Mouse (Mus musculus) lung, embryonic 16.5 days (tissue): ENCODE measurements at regions not wholly inside any gene's neighbourhood (a gene's known extent, or its start where the extent isn't known, plus 50 kb on each side); places are given as distances from the start of the nearest gene placed in this dataset.

Source experiments
- ATAC-seq: fragments of 200-750 bp; cut with Nextera tagmentation; 2 replicates; pipeline ENCODE4 v1.8.0; 2017; ENCODE audit warnings: low read depth, mild to moderate bottlenecking, moderate library complexity
- H3K27ac ChIP-seq: fragments of 300-500 bp; sonication (generic); 2 replicates; pipeline ENCODE4 v1.5.1; 2014; ENCODE audit warnings: mild to moderate bottlenecking, control low read depth, low read length
- H3K27me3 ChIP-seq: fragments of 300-500 bp; sonication (generic); 2 replicates; pipeline ENCODE4 v1.6.1; 2014; ENCODE audit warnings: low read depth, low read length, mixed read lengths; ENCODE audit not compliant: control insufficient read depth, insufficient read depth
- H3K36me3 ChIP-seq: fragments of 300-500 bp; sonication (generic); 2 replicates; pipeline ENCODE4 v1.6.1; 2014; ENCODE audit warnings: low read length; ENCODE audit not compliant: control insufficient read depth, insufficient read depth
- H3K4me1 ChIP-seq: fragments of 300-500 bp; sonication (generic); replicated peaks from 2 replicates; pipeline ENCODE4 v1.6.1; 2014; ENCODE audit warnings: low read length, mixed read lengths; ENCODE audit not compliant: control insufficient read depth, insufficient read depth
- H3K4me2 ChIP-seq: fragments of 300-500 bp; sonication (generic); 2 replicates; pipeline ENCODE4 v1.6.1; 2014; ENCODE audit warnings: low read depth, low read length, control low read depth
- H3K4me3 ChIP-seq: fragments of 300-500 bp; sonication (generic); 2 replicates; pipeline ENCODE4 v1.5.1; 2014; ENCODE audit warnings: mild to moderate bottlenecking, low read length, control low read depth
- H3K9ac ChIP-seq: fragments of 300-500 bp; sonication (generic); 2 replicates; pipeline ENCODE4 v1.6.1; 2014; ENCODE audit warnings: low read length, control low read depth
- H3K9me3 ChIP-seq: fragments of 300-500 bp; sonication (generic); 2 replicates; pipeline ENCODE4 v1.6.1; 2016; ENCODE audit warnings: low read length; ENCODE audit not compliant: control insufficient read depth
- WGBS: fragments of 180-500 bp; shearing (Covaris S2); extraction: QIAGEN DNeasy Blood & Tissue Kit; methylation state at CpG from one replicate; pipeline ENCODE4 v1.1.7; 2014; 5-methylcytosine and 5-hydroxymethylcytosine counted together

DNA sequence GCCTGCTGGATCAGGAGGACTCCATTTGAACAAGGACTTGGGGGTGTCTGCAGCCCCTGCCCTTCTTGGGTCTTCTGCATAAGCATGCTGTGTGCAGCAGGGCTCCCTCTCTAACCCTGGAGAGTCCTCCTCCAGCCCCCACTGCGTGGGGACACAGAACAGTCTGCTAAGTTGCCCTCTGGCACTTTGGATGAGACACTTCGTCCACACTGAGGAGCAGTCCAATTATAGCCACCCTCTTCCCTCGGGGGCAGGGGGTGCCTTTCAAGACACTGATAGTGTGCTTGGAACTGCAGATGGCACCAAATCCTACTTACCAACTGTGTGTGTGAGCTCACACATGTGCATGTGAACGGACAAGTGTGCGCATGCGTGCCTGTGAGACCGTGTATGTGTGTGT, 65.9 kb upstream of the Slc45a1 start:
- Histone ChIP-seq H3K27me3 (no peaks in the 10 kb centered on the region), H3K4me1 (peaks cover 15% of the 10 kb centered on the region), H3K27ac (no peak overlapping the region), H3K9me3 (no peaks in the 10 kb centered on the region), H3K36me3 (no peaks in the 10 kb centered on the region), H3K9ac (no peak overlapping the region), H3K4me3 (no peak overlapping the region), H3K4me2 (no peak overlapping the region)
- WGBS: 75% methylated on average over 7 of the region's 7 CpGs
- no peak for ATAC-seq

DNA sequence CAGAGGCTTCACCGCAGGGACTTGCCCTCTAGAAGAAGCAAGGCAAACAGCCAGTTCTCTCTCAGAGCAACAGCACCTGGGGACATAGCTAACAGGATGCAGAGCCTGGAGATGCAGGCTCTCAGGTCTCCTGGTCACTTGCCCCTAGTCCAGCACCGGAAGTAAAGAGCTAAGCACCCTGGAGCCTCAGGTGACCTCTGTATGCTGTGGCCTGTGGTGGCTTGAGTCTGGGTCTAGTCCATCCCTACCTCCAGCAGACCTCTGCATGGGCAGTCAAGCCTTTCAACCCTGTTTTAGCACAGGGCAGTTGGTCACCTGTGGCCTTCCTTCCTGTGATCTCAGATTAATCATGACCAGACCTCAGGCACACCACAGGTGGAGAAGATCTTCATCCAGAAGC, 63.1 kb upstream of the Slc45a1 start:
- H3K9me3 ChIP-seq: no peaks in the 10 kb centered on the region
- no peak overlapping the region for H3K27ac ChIP-seq
- H3K4me1 ChIP-seq: peaks cover 15% of the 10 kb centered on the region
- no peak overlapping the region for H3K4me3 ChIP-seq
- no peak overlapping the region for H3K4me2 ChIP-seq
- H3K36me3 ChIP-seq: no peaks in the 10 kb centered on the region
- 75% methylated on average over 2 of the region's 2 CpGs for WGBS
- H3K27me3 ChIP-seq: no peaks in the 10 kb centered on the region
- no peak overlapping the region for H3K9ac ChIP-seq
- no peak for ATAC-seq

DNA sequence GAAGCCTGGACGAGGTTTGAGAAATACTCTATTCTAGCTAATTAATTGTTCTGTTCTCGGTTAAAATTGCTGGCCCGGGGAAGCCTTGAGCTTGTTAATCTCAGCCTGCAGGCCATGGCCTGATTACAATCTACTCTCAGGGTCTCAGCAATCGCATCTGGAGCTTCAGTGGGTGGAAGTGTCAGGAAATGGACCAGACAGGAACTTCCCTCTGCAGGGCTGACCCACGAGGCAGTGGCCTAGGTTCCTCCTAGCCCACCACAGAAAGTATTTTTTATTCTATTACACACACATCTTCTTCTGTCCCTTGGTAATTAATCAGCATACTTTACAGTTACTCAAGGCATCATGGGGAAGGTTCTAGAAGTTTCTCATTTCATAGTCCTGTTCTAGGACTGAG, 61.3 kb upstream of the Slc45a1 start:
- ATAC-seq: no peak
- Histone ChIP-seq H3K4me1 (peaks cover 24% of the 10 kb centered on the region), H3K9ac (no peak overlapping the region), H3K36me3 (no peaks in the 10 kb centered on the region), H3K4me2 (no peak overlapping the region), H3K27ac (peak overlapping the region; percentile 44), H3K9me3 (no peaks in the 10 kb centered on the region), H3K4me3 (no peak overlapping the region), H3K27me3 (no peaks in the 10 kb centered on the region)
- WGBS: 20% methylated on average over 5 of the region's 5 CpGs

DNA sequence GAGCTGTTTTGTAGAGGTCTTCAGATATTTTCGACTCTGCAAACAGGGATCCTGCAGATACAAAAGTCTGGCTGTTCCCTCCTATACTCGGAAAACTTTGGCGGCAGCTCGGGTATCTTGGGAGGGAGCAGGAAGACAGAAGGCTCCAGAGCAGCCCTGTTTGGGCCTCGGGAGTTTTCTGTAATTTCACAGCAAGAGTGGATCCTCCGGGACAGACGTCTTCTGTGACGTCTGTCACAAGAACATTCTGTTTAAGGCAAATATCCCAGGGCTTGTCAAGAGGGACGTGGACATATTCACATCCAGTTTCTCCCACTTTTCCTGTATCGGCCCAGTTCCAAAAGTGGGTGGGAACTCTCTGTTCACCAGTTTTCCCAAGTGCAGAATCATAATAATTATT, 60.9 kb upstream of the Slc45a1 start:
- no peak for ATAC-seq

DNA sequence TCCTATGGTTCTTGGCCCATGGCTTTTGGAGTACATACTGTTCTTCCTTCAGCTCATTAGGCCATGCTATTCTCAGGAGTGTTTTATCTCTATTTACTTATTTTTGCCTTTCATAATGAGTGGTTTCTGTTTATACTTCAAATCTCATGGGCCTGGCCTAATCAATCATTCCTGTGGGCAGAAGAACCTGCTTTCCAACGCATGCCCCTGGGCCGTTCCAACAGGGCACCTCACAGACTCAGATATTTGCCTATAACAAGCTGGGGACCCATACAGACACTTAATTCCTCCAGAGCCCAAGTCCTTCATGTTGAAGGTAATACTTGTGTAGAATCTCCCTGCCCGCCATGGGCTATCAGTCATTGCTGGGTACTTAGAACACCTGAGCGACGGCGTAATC, 59.7 kb upstream of the Slc45a1 start:
- ATAC-seq: no peak
- no peaks in the 10 kb centered on the region for H3K36me3 ChIP-seq
- H3K27me3 ChIP-seq: no peaks in the 10 kb centered on the region
- H3K27ac ChIP-seq: no peak overlapping the region
- no peak overlapping the region for H3K4me2 ChIP-seq
- peaks cover 37% of the 10 kb centered on the region for H3K4me1 ChIP-seq
- 91% methylated on average over 6 of the region's 6 CpGs for WGBS
- no peak overlapping the region for H3K9ac ChIP-seq
- H3K9me3 ChIP-seq: no peaks in the 10 kb centered on the region
- H3K4me3 ChIP-seq: no peak overlapping the region

More for the DNA sequence above, 60.9 kb upstream of the Slc45a1 start:
- 20% methylated on average over 10 of the region's 10 CpGs for WGBS
- H3K4me1 ChIP-seq: peaks cover 27% of the 10 kb centered on the region
- H3K36me3 ChIP-seq: no peaks in the 10 kb centered on the region
- H3K4me2 ChIP-seq: no peak overlapping the region
- no peak overlapping the region for H3K4me3 ChIP-seq
- H3K27ac ChIP-seq: peak overlapping the region; percentile 44
- H3K9ac ChIP-seq: no peak overlapping the region
- no peaks in the 10 kb centered on the region for H3K9me3 ChIP-seq
- no peaks in the 10 kb centered on the region for H3K27me3 ChIP-seq

DNA sequence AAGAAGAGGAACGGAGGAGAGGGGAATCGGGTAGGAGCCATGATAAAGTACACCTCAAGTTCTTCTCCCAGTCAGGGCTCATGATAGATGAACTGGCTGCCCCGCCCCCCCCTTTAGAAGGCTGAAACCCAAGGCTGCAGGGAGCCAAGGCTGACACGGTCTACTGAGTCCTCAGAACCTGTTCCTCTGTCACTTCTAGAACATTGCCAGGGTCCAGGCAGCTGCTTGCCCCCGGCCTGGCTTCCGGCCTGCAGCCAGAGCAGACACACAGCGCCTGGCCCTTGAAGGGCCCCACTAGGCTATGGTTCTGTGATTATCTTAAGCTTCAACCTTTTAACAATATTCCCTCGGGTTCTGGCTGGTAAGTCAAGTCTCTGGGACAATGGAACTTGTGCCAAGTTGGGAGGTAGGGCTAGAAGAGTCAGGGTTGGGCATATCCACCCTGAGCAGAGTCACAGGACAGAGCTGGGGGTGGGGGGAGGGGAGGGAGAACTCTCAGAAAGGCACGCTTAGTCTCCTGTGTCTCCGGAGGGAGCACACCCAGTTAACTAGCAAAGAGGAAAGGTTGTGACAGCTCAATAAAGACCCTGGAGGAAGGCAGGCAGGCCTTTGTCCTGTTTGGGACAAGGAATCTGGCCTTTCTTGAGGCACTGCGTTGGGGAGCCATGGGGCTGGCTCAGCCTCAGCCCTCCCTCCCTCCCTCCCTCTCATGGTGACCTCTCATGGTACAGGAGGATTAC, 57.6 kb upstream of the Slc45a1 start:
- H3K9ac ChIP-seq: 0 out of 2 replicates have a peak overlapping the region, but pooled peaks have one; percentile 18
- H3K36me3 ChIP-seq: no peaks in the 10 kb centered on the region
- H3K9me3 ChIP-seq: no peaks in the 10 kb centered on the region
- no peaks in the 10 kb centered on the region for H3K27me3 ChIP-seq
- 40% methylated on average over 11 of the region's 11 CpGs for WGBS
- ATAC-seq: no peak
- H3K27ac ChIP-seq: no peak overlapping the region
- no peak overlapping the region for H3K4me2 ChIP-seq
- peaks cover 40% of the 10 kb centered on the region for H3K4me1 ChIP-seq
- H3K4me3 ChIP-seq: no peak overlapping the region

DNA sequence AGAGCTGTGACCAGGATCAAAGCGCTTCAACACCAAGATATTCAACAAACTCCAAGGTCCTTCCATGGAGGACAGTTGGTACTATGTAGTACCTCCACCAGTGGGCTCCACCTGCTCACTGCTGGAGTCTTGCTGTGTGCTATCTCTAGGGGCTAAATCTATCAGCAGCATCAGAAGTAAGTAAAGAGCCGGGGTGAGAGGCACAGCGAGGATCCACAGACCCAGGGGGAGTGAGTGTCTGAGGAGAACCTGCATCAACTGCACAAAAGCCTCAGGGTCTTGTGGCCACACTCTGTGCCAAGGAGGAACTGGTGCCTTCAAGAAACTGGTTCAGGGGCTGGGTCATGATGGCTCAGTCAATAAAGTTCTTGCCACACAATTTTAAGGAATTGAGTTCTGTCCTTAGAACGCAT, 56.6 kb upstream of the Slc45a1 start:
- Histone ChIP-seq H3K36me3 (no peaks in the 10 kb centered on the region), H3K27ac (no peak overlapping the region), H3K9ac (0 out of 2 replicates have a peak overlapping the region, but pooled peaks have one; percentile 14), H3K4me1 (peaks cover 40% of the 10 kb centered on the region), H3K4me3 (no peak overlapping the region), H3K9me3 (no peaks in the 10 kb centered on the region), H3K27me3 (no peaks in the 10 kb centered on the region), H3K4me2 (no peak overlapping the region)
- ATAC-seq: peak; percentile 18; the same call in 1 of the 2 replicates
- WGBS: 59% methylated on average over 4 of the region's 4 CpGs

DNA sequence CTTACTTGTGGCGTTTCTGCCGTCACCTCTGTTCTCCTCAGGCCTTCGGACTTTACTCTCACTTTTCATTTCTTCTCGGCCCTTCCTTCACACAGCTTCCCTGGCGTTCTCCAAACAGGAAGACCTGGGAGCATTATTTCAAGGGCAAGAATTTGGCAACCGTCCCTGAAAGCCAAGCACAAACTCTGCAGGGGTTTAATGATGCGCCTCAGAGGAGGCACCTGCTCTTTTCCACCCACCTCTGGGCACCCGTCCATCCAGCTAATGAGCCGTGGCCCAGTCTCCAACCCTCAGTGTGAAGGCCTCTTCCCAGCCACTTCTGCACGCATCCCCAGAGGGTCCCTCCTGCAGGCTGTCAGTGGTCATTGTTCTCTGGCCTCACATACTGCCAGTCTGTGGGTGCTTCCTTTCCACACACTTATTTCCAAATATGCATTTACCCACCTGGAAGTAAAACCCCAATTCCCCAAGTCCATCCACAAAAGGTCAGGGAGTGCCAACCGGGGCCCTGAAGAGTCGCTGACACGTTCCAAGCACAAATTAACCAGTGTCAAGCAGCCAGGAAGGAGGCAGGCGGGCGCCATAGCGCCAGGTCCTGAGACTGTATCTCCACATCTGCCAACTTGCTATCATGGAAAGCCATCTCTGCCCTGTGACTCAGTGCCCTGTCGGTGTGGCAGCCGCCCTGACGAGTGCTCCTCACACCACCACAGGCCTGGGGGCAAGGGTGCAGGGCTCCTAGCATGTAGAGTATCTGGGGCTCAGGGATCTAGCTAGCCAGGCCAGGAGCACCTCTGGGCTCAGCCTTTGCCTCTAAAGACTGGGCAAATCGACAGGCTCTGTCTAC, 56.0 kb upstream of the Slc45a1 start:
- peaks cover 34% of the 10 kb centered on the region for H3K4me1 ChIP-seq
- no peak overlapping the region for H3K4me2 ChIP-seq
- H3K27me3 ChIP-seq: no peaks in the 10 kb centered on the region
- H3K27ac ChIP-seq: no peak overlapping the region
- H3K4me3 ChIP-seq: no peak overlapping the region
- H3K36me3 ChIP-seq: no peaks in the 10 kb centered on the region
- 52% methylated on average over 20 of the region's 20 CpGs for WGBS
- 0 out of 2 replicates have a peak overlapping the region, but pooled peaks have one; percentile 18 for H3K9ac ChIP-seq
- peak; percentile 16; the same call in 1 of the 2 replicates for ATAC-seq
- H3K9me3 ChIP-seq: no peaks in the 10 kb centered on the region
